Mouse (Mus musculus) neural tube, embryonic 12.5 days (tissue): ENCODE results near the gene Iscu. TPM values are rescaled to one million over a fixed set of nuclear protein-coding genes. Genes with fewer than 3 reads are reported as not detected.

Experiments
- ATAC-seq: fragments of 200-750 bp; cut with Nextera tagmentation; 2 replicates; pipeline ENCODE4 v1.8.0; 2017; ENCODE audit warnings: low read depth, mild to moderate bottlenecking, moderate TSS enrichment, moderate library complexity; ENCODE audit not compliant: low FRiP score
- H3K27ac ChIP-seq: fragments of 300-500 bp; sonication (generic); 2 replicates; pipeline ENCODE4 v1.5.1; 2016
- H3K27me3 ChIP-seq: fragments of 300-500 bp; sonication (generic); replicated peaks from 2 replicates; pipeline ENCODE4 v1.6.1; 2016; ENCODE audit warnings: mild to moderate bottlenecking
- H3K36me3 ChIP-seq: fragments of 300-500 bp; sonication (generic); 2 replicates; pipeline ENCODE4 v1.6.1; 2016; ENCODE audit warnings: mild to moderate bottlenecking
- H3K4me1 ChIP-seq: fragments of 300-500 bp; sonication (generic); 2 replicates; pipeline ENCODE4 v1.6.1; 2016
- H3K4me2 ChIP-seq: fragments of 300-500 bp; sonication (generic); replicated peaks from 2 replicates; pipeline ENCODE4 v1.6.1; 2016; ENCODE audit warnings: mild to moderate bottlenecking
- H3K4me3 ChIP-seq: fragments of 300-500 bp; sonication (generic); 2 replicates; pipeline ENCODE4 v1.5.1; 2016
- H3K9ac ChIP-seq: fragments of 300-500 bp; sonication (generic); 2 replicates; pipeline ENCODE4 v1.6.1; 2016; ENCODE audit warnings: mild to moderate bottlenecking
- H3K9me3 ChIP-seq: fragments of 300-500 bp; sonication (generic); 2 replicates; pipeline ENCODE4 v1.6.1; 2016; ENCODE audit warnings: mild to moderate bottlenecking
- WGBS: fragments of 180-500 bp; shearing (Covaris S2); methylation state at CpG from one replicate; pipeline ENCODE4 v1.1.7; 2016; 5-methylcytosine and 5-hydroxymethylcytosine counted together
- polyA plus RNA-seq: library from polyadenylated mRNA; unstranded; fragments of >200 nt; fragmentation: Nextera tagmentation; extraction: Ambion mirVana; gene quantifications from 2 replicates; pipeline ENCODE4 v1.2.1, GENCODE M21; 2016

The Iscu gene
- polyA plus RNA-seq, 1 experiment from 2014 or later = 101 TPM

DNA sequence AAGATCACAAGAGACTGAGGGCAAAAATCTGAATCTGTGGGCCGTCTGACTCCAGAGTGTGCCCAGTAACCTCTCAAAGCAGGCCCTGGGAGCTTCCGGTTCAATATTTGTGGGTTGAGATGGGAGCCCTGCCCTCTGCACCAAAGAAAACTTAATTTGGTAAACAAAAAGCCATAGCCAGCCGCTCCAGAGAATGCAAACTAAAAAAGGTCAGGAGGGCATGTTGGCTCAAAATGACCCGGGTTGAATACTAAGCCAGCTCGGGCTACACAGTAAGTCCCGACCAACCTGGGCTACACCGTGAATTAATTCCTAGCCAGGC, 37.6 kb upstream of the Iscu start:
- WGBS = 30% methylated on average over 7 of the region's 7 CpGs
- H3K4me1 ChIP-seq = peaks cover 11% of the 10 kb centered on the region

GRCm38 (mm10) chr5:113735345-113736112, 37.0 kb upstream of the Iscu start, which contains the start of gene Ficd:
Gene Ficd (plus strand): TSS chr5:113735803.
- Histone ChIP-seq H3K27ac (peak within 1 kb of the TSS; percentile 85), H3K9ac (peak within 1 kb of the TSS; percentile 63), H3K9me3 (no peaks in the 10 kb centered on the region), H3K36me3 (peaks cover 29% of the 10 kb centered on the region), H3K4me2 (peak within 1 kb of the TSS; percentile 88), H3K4me3 (peak within 1 kb of the TSS; percentile 57), H3K27me3 (no peaks in the 10 kb centered on the region), H3K4me1 (peaks cover 11% of the 10 kb centered on the region)
- under 1% methylated on average over 71 of the region's 71 CpGs for WGBS
- peak; percentile 96 for ATAC-seq

More for the DNA sequence above, 37.6 kb upstream of the Iscu start:
- Histone ChIP-seq H3K27me3 (no peaks in the 10 kb centered on the region), H3K36me3 (peaks cover 24% of the 10 kb centered on the region), H3K4me2 (peak overlapping the region; percentile 88), H3K9me3 (no peaks in the 10 kb centered on the region), H3K27ac (peak overlapping the region; percentile 85), H3K4me3 (peak overlapping the region; percentile 57), H3K9ac (peak overlapping the region; percentile 44)
- peak; percentile 38 for ATAC-seq

DNA sequence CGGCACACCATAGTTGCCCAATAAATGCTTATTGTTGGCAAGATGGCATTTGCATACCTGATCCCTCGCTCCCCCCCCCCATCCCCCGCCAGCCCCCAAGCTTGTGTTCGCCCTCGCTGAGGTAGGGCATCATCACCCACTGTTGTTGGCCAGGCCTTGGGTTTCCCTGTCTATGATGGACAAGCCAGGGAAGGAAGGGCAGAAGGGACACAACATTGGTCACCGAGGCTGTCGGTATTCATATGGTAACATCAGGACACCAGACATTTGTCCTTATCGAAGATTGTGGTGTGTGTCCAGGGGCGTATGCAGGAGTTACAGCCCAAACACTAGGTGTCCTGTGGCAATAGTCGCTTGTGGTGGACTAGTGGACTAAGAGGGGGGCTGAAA, 36.4 kb upstream of the Iscu start:
- Histone ChIP-seq H3K9me3 (no peaks in the 10 kb centered on the region), H3K27ac (peak overlapping the region; percentile 85), H3K9ac (peak overlapping the region; percentile 63), H3K36me3 (peaks cover 35% of the 10 kb centered on the region), H3K27me3 (no peaks in the 10 kb centered on the region), H3K4me1 (peaks cover 11% of the 10 kb centered on the region), H3K4me3 (peak overlapping the region; percentile 57), H3K4me2 (peak overlapping the region; percentile 88)
- peak; percentile 21; the same call in 1 of the 2 replicates for ATAC-seq
- 8% methylated on average over 10 of the region's 10 CpGs for WGBS

- Histone ChIP-seq H3K4me2 (peak overlapping the region; percentile 88), H3K27me3 (no peaks in the 10 kb centered on the region), H3K27ac (no peak overlapping the region), H3K9ac (peak overlapping the region; percentile 23; the same call in 1 of the 2 replicates), H3K36me3 (peaks cover 41% of the 10 kb centered on the region), H3K4me3 (peak overlapping the region; percentile 57), H3K9me3 (no peaks in the 10 kb centered on the region), H3K4me1 (peaks cover 11% of the 10 kb centered on the region)
- ATAC-seq = no peak
- 39% methylated on average over 15 of the region's 15 CpGs for WGBS
Observed at GRCm38 (mm10) chr5:113736522-113737164, 35.9 kb upstream of the Iscu start.

DNA sequence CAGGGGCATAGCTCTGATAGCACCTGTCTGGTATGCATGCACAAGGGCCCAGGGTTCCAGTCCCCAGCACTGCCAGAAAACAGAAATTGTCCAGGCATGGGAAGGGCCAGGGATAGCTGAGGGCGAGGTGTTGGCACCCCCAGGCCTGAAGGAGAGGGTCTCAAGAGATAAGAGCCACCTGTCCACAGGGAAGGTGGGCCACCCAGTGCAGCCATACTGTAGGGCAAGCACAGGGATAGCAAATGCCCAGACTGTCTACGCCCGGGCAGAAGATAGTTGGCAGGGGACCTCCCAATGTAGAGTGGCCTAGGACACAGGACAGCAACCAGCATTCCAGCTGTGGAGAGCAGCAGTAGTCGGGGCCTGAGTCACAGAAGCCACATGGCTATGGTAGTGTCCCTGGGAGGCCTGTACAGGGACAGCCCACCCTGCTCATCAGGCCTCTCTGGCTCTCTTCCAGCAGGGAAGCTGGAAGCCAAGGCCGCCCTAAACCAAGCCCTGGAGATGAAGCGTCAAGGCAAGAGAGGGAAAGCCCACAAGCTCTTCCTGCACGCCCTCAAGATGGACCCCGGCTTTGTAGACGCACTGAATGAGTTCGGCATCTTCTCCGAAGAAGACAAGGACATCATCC, 34.8 kb upstream of the Iscu start:
- H3K27me3 ChIP-seq = no peaks in the 10 kb centered on the region
- H3K4me3 ChIP-seq = no peak overlapping the region
- ATAC-seq = no peak
- 90% methylated on average over 11 of the region's 11 CpGs for WGBS
- no peaks in the 10 kb centered on the region for H3K9me3 ChIP-seq
- no peak overlapping the region for H3K9ac ChIP-seq
- H3K4me2 ChIP-seq = no peak overlapping the region
- H3K36me3 ChIP-seq = peaks cover 51% of the 10 kb centered on the region
- H3K4me1 ChIP-seq = peaks cover 11% of the 10 kb centered on the region
- H3K27ac ChIP-seq = no peak overlapping the region

DNA sequence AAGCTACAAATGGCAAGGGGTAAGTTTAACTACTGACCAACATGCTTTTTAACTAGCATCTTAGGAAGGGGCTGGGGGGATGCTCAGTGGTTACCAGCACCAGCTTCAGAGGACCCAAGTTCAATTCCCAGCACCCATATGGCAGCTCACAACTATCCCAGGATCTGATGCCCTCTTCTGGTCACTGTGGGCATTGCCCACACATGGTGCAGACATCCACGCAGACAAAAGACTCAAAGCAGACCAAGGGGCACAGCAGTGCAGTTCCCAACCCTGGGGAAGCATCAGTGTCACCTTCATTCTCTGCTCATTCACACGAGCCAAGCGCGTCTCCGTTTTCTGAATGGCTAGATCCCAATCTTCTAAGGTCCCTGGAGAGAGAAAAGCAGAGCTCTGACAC, 24.9 kb upstream of the Iscu start:
- H3K9ac ChIP-seq = no peak overlapping the region
- no peak overlapping the region for H3K4me2 ChIP-seq
- no peaks in the 10 kb centered on the region for H3K9me3 ChIP-seq
- no peak overlapping the region for H3K27ac ChIP-seq
- no peak overlapping the region for H3K4me3 ChIP-seq
- H3K27me3 ChIP-seq = no peaks in the 10 kb centered on the region
- H3K4me1 ChIP-seq = no peaks in the 10 kb centered on the region
- WGBS = 96% methylated on average over 5 of the region's 5 CpGs
- peaks cover 97% of the 10 kb centered on the region for H3K36me3 ChIP-seq
- no peak for ATAC-seq

GRCm38 (mm10) chr5:113748556-113749331, 23.8 kb upstream of the Iscu start:
- Histone ChIP-seq H3K4me2 (no peak overlapping the region), H3K27me3 (no peaks in the 10 kb centered on the region), H3K4me3 (no peak overlapping the region), H3K9me3 (no peaks in the 10 kb centered on the region), H3K4me1 (no peaks in the 10 kb centered on the region), H3K9ac (no peak overlapping the region), H3K36me3 (peaks cover 97% of the 10 kb centered on the region), H3K27ac (no peak overlapping the region)
- no peak for ATAC-seq
- 94% methylated on average over 13 of the region's 13 CpGs for WGBS

- Histone ChIP-seq H3K36me3 (peaks cover 97% of the 10 kb centered on the region), H3K9me3 (no peaks in the 10 kb centered on the region), H3K27me3 (no peaks in the 10 kb centered on the region), H3K9ac (no peak overlapping the region), H3K4me2 (no peak overlapping the region), H3K27ac (no peak overlapping the region), H3K4me1 (no peaks in the 10 kb centered on the region), H3K4me3 (no peak overlapping the region)
- WGBS = 94% methylated on average over 9 of the region's 9 CpGs
- no peak for ATAC-seq
Observed at GRCm38 (mm10) chr5:113751521-113752157, 20.9 kb upstream of the Iscu start.

DNA sequence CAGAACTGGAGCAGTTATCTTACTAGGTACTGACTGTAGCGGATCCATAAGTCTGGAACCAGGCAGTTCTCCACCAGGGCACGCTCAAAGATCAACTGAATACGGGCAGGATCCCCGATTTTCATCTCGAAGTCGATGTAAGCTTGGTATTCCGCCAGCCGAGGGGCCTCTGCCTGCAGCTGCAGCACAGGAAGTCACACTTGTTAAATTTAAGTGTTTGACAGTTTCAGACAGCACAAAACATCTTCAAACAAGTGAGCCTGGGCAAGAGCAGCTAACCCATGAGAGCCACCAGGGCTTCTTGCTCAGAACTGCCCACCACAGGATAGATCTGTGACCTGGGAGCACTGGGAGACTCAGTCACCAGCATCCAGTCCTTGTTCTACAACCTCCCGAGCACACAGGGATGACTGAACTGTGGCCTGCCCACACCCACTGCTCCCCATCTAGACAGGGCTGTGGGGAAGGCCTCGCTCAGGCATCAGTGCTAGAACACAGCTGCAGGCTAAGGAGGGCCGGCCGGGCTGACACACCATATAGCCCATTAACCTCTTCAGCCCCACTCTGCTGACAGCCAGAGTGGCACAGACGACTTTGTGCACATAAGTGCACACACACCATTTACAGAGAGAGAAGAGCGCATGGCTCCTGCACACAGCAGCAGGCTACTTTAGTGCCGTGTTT, 17.1 kb upstream of the Iscu start:
- no peak for ATAC-seq
- H3K4me3 ChIP-seq = no peak overlapping the region
- peaks cover 98% of the 10 kb centered on the region for H3K36me3 ChIP-seq
- H3K4me2 ChIP-seq = no peak overlapping the region
- H3K27me3 ChIP-seq = no peaks in the 10 kb centered on the region
- H3K4me1 ChIP-seq = no peaks in the 10 kb centered on the region
- H3K9ac ChIP-seq = no peak overlapping the region
- H3K9me3 ChIP-seq = no peaks in the 10 kb centered on the region
- 94% methylated on average over 15 of the region's 15 CpGs for WGBS
- no peak overlapping the region for H3K27ac ChIP-seq

DNA sequence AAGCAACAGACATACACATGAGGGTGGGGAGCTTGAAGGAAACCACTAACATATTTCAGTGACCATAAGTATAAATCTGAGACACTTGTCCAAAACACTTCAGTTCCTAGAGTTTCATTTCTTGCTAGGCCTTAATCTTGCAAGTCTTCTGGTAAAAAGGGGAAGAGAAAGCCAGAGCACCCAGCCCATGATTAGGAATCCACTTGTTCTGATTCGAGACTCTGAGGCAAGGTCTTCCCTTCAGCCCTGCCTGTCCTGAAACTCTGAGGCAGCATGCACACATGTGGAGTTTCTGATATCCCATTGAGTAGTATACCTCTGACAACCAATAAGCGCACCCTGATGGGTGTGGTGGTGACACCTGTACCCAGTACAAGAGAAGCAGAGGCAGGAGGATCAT, 11.0 kb upstream of the Iscu start:
- ATAC-seq = no peak
- no peaks in the 10 kb centered on the region for H3K4me1 ChIP-seq
- 97% methylated on average over 2 of the region's 2 CpGs for WGBS
- no peaks in the 10 kb centered on the region for H3K9me3 ChIP-seq
- H3K36me3 ChIP-seq = peaks cover 79% of the 10 kb centered on the region
- H3K4me2 ChIP-seq = no peak overlapping the region
- H3K27ac ChIP-seq = no peak overlapping the region
- no peak overlapping the region for H3K9ac ChIP-seq
- no peak overlapping the region for H3K4me3 ChIP-seq
- H3K27me3 ChIP-seq = no peaks in the 10 kb centered on the region

GRCm38 (mm10) chr5:113764426-113764825, 8.1 kb upstream of the Iscu start:
- H3K27me3 ChIP-seq = no peaks in the 10 kb centered on the region
- no peak overlapping the region for H3K4me2 ChIP-seq
- no peak overlapping the region for H3K27ac ChIP-seq
- no peak overlapping the region for H3K9ac ChIP-seq
- no peaks in the 10 kb centered on the region for H3K9me3 ChIP-seq
- WGBS = 92% methylated on average over 7 of the region's 7 CpGs
- peaks cover 67% of the 10 kb centered on the region for H3K36me3 ChIP-seq
- peaks cover under 1% of the 10 kb centered on the region; the same call in 1 of the 2 replicates for H3K4me1 ChIP-seq
- no peak for ATAC-seq
- H3K4me3 ChIP-seq = no peak overlapping the region
